Mouse (Mus musculus) forebrain, embryonic 12.5 days (tissue): ENCODE measurements around the gene Krtap19-4. TPM values are rescaled to one million over a fixed set of nuclear protein-coding genes. Genes with fewer than 3 reads are reported as not detected.

Source experiments
- polyA plus RNA-seq: library from polyadenylated mRNA; unstranded; fragments of >200 nt; fragmentation: Nextera tagmentation; extraction: Ambion mirVana; gene quantifications from 2 replicates; pipeline ENCODE4 v1.2.1, GENCODE M21; 2016

Krtap19-4 gene
- polyA plus RNA-seq, 1 experiment from 2014 or later: not detected

Other genes starting within 250 kb of the Krtap19-4 start
- not detected in 2 replicates for gene Krtap26-1, start 237.3 kb downstream of the Krtap19-4 start, polyA plus RNA-seq
- gene Krtap27-1, start 213.4 kb downstream of the Krtap19-4 start, polyA plus RNA-seq: not detected in 2 replicates
- not detected in 2 replicates for gene 2310061N02Rik, start 177.1 kb downstream of the Krtap19-4 start, polyA plus RNA-seq
- gene Krtap13-1, start 156.2 kb downstream of the Krtap19-4 start, polyA plus RNA-seq: not detected in 2 replicates
- gene Krtap13, start 133.5 kb downstream of the Krtap19-4 start, polyA plus RNA-seq: not detected in 2 replicates
- not detected in 2 replicates for gene 2310034C09Rik, start 126.2 kb downstream of the Krtap19-4 start, polyA plus RNA-seq
- gene 2310057N15Rik, start 110.9 kb downstream of the Krtap19-4 start, polyA plus RNA-seq: not detected in 2 replicates
- not detected in 2 replicates for gene Gm5965, start 107.2 kb downstream of the Krtap19-4 start, polyA plus RNA-seq
- gene Gm20741, start 72.9 kb downstream of the Krtap19-4 start, polyA plus RNA-seq: not detected in 2 replicates
- gene Krtap15, start 64.9 kb downstream of the Krtap19-4 start, polyA plus RNA-seq: not detected in 2 replicates
- gene Krtap14, start 58.9 kb downstream of the Krtap19-4 start, polyA plus RNA-seq: not detected in 2 replicates
- gene Krtap19-1, start 15.7 kb downstream of the Krtap19-4 start, polyA plus RNA-seq: not detected in 2 replicates
- gene Krtap19-2, start 10.8 kb downstream of the Krtap19-4 start, polyA plus RNA-seq: not detected in 2 replicates
- gene Krtap19-3, start 7.1 kb downstream of the Krtap19-4 start, polyA plus RNA-seq: not detected in 2 replicates
- not detected in 2 replicates for gene Krtap19-5, start 11.4 kb upstream of the Krtap19-4 start, polyA plus RNA-seq
- not detected in 2 replicates for gene Krtap19-9b, start 47.2 kb upstream of the Krtap19-4 start, polyA plus RNA-seq
- not detected in 2 replicates for gene Krtap16-3, start 77.8 kb upstream of the Krtap19-4 start, polyA plus RNA-seq
- gene Krtap22-2, start 125.7 kb upstream of the Krtap19-4 start, polyA plus RNA-seq: not detected in 2 replicates
- not detected in 2 replicates for gene Gm10229, start 130.2 kb upstream of the Krtap19-4 start, polyA plus RNA-seq
- not detected in 2 replicates for gene Krtap6-1, start 146.6 kb upstream of the Krtap19-4 start, polyA plus RNA-seq
- gene Gm10228, start 156.4 kb upstream of the Krtap19-4 start, polyA plus RNA-seq: not detected in 2 replicates
- not detected in 2 replicates for gene Krtap6-5, start 162.8 kb upstream of the Krtap19-4 start, polyA plus RNA-seq
- not detected in 2 replicates for gene 1110025L11Rik, start 178.9 kb upstream of the Krtap19-4 start, polyA plus RNA-seq
- gene Krtap6-3, start 198.9 kb upstream of the Krtap19-4 start, polyA plus RNA-seq: not detected in 2 replicates